Comparison of ENCODE assay signal across 29 mouse cellular contexts in the genomic region with DNA sequence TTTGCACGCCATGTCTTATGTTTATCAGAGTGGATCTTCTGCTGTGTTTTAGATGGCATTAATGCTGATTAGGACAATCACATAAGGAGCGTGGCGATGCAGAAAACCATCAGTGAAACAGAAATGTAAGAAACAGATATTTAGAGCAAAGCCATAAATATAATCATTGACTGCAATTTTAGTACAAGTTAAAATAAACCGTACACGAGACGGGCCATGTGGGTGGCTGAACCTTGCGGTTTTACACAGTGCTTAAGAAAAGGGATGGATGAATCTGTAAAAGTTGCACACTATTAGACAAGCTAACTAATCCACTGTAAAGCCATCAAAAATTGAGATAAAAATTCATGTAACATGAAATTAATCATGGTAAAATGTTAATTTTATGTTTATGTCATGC. TPM values are rescaled to one million over a fixed set of nuclear protein-coding genes. Genes with fewer than 3 reads are reported as not detected.
A peak's percentile ranks its signal among the peaks of the same experiment; 100 is the strongest.
DNase-seq lines count a peak whose midpoint lies in the region; ATAC-seq lines count a peak whose summit lies in the region.
"Had no signal": no experiment of that assay in that cellular context is flagged by ENCODE, and none has a peak within 500 bp of the region (broad histone marks: within the 10 kb centered on the region; RNA-seq: fewer than 3 reads in every experiment).

No protein-coding gene starts in this region.

- no peak overlapping the region for H3K4me3 ChIP-seq in heart, embryonic 10.5 days
- H3K4me3 ChIP-seq: embryonic facial prominence, embryonic 10.5 days; embryonic facial prominence, embryonic 12.5 days; forebrain, embryonic 13.5 days; forebrain, embryonic 15.5 days had no signal

- DNase-seq in frontal cortex, postnatal 14 days (ENCODE audit: low spot score in 2 of 2): no peak
- DNase-seq in left cerebral cortex, postnatal 25 days (ENCODE audit: low spot score in 2 of 2): peak; percentile 8 to 60
- no peak for DNase-seq in left cerebral cortex, adult 8-10 months (ENCODE audit: low spot score in 2 of 2)
- peak; percentile 29 to 38 for DNase-seq in right cerebral cortex, adult 2 months (ENCODE audit: low spot score in 2 of 2)
- DNase-seq in right cerebral cortex, postnatal 25 days: no peak
- peak; percentile 52 for DNase-seq in brain, adult 2 months (ENCODE audit: low read depth, low spot score)
- DNase-seq in heart, embryonic 10.5 days (ENCODE audit: low spot score): no peak
- DNase-seq: adrenal gland, adult 8-10 months; adrenal gland, postnatal 14 days; adrenal gland, postnatal 36 days; B cell, adult 2 months; cerebellum, adult 11 months; cerebellum, adult 18-20 months; cerebellum, adult 8-10 months; cerebellum, adult 9-11 months; cerebellum, postnatal 14 days; cerebellum, postnatal 36 days had no signal

- H3K4me1 ChIP-seq in heart, embryonic 10.5 days: no peaks in the 10 kb centered on the region
- H3K4me1 ChIP-seq: embryonic facial prominence, embryonic 10.5 days; embryonic facial prominence, embryonic 12.5 days; forebrain, embryonic 13.5 days; forebrain, embryonic 15.5 days had no signal

- H3K36me3 ChIP-seq in heart, embryonic 10.5 days: no peaks in the 10 kb centered on the region
- H3K36me3 ChIP-seq: embryonic facial prominence, embryonic 10.5 days; embryonic facial prominence, embryonic 12.5 days; forebrain, embryonic 15.5 days; G1E had no signal

- H3K27ac ChIP-seq in heart, embryonic 10.5 days: no peak overlapping the region
- H3K27ac ChIP-seq: embryonic facial prominence, embryonic 10.5 days; embryonic facial prominence, embryonic 12.5 days; forebrain, embryonic 13.5 days; forebrain, embryonic 15.5 days had no signal

- no peaks in the 10 kb centered on the region for H3K9me3 ChIP-seq in heart, embryonic 10.5 days
- H3K9me3 ChIP-seq: embryonic facial prominence, embryonic 10.5 days; embryonic facial prominence, embryonic 12.5 days; forebrain, embryonic 13.5 days; forebrain, embryonic 15.5 days had no signal

- WGBS in heart, embryonic 10.5 days: 91% methylated on average over 7 of the region's 7 CpGs

- peak; percentile 64 for ATAC-seq in frontal cortex, adult (ENCODE audit: low TSS enrichment)
- ATAC-seq: activated CD4-positive, CD25-positive, alpha-beta regulatory T cell, adult 4 months; CD4-positive, CD25-positive, alpha-beta regulatory T cell, adult 4 months; forebrain, embryonic 13.5 days; forebrain, embryonic 15.5 days; Patski had no signal

- intact Hi-C loops in left cerebral cortex, postnatal 25 days (cut with DNase I): no loop called here

- H3K27me3 ChIP-seq in heart, embryonic 10.5 days (ENCODE audit: insufficient read depth, poor library complexity, severe bottlenecking): no peaks in the 10 kb centered on the region
- H3K27me3 ChIP-seq: CH12.LX; embryonic facial prominence, embryonic 12.5 days; forebrain, embryonic 13.5 days; forebrain, embryonic 15.5 days; Patski had no signal

RNA-seq across cellular contexts. Expression of gene Cntnap4, which starts 58.9 kb away (rescaled TPM):
- 10 to 100 TPM; 20.1 to 20.8 TPM for total RNA-seq in left cerebral cortex, postnatal 25 days (2021)
- 10 to 100 TPM; 19.7 to 23.0 (median 21.7) TPM for total RNA-seq in left cerebral cortex, adult 8-10 months (2022)
- polyA plus RNA-seq in heart, embryonic 10.5 days (2016; fragmentation: Nextera tagmentation; extraction: Ambion mirVana): 0.07 and 0.43 TPM in 2 replicates
- total RNA-seq: adrenal gland, adult 18-20 months; adrenal gland, adult 8-10 months; adrenal gland, postnatal 14 days; adrenal gland, postnatal 36 days; CH12.LX; common myeloid progenitor, adult 5-6 weeks; G1E had no signal
- polyA plus RNA-seq: activated CD4-positive, CD25-positive, alpha-beta regulatory T cell, adult 4 months; CD4-positive, CD25-positive, alpha-beta regulatory T cell, adult 4 months; G1E; Patski had no signal

Comparison
In these comparisons a context has a peak if more than half of its experiments do, and no peak if none do; other contexts are left out.
1. DNase-seq: peak in left cerebral cortex, postnatal 25 days (2 of 2), right cerebral cortex, adult 2 months (2 of 2) and brain, adult 2 months (single experiment); none in frontal cortex, postnatal 14 days (0 of 2), left cerebral cortex, adult 8-10 months (0 of 2), right cerebral cortex, postnatal 25 days (single experiment) and heart, embryonic 10.5 days (single experiment).